Mouse (Mus musculus) adrenal gland, adult 8-10 months (tissue): ENCODE measurements around the gene Cux2. TPM values are rescaled to one million over a fixed set of nuclear protein-coding genes. Genes with fewer than 3 reads are reported as not detected.
A peak's percentile ranks its signal among the peaks of the same experiment; 100 is the strongest.

Experiments
- DNase-seq: peaks from one replicate; pipeline ENCODE4 v3.0.0; 2022
- total RNA-seq, 4 experiments: library from RNA; stranded (reverse); gene quantifications; 2 replicates each; pipeline ENCODE4 v1.2.4; 2022

Cux2 gene
- total RNA-seq, 4 experiments from 2014 or later = 25.7 to 41.7 (median 33.2) TPM

- DNase-seq = no peak
These were observed 135.9 kb downstream of the Cux2 start for GRCm38 (mm10) chr5:121913999-121914398.

DNA sequence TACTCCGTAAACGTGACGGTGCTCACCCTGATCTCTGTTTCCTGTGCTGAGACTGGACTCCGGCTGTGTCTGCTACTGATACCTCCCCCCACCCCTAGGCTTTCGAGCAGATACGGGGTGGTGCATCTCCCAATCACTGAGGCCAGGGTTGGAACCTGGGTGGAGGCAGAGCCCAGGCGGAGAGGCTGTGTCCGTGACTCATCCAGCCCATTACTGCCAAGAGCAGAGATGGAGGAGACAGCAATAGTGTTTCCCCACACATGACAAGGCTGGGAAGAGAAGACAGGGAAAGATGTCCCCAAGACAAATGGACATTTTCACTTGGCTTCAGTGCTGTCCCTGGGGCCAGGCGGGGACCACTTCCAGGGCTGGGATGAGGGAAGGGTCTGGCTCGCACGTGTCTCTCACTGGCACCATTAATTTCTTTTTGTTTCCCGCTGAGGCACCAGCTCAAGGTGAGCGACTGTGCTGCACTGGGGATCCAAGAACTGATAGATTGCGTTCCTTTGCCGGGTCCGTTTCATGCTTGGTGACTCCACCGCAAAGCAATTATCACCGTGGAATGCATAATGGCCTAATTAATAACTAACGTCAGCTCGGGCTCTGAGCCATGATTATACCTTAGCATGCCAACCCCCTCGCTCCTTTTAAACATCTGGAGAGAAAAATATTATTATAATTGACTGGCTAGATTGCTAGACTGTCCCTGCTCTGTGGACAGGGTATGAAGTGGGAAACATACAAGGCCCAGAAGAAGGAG, 140.5 kb downstream of the Cux2 start:
- DNase-seq = no peak

- no peak for DNase-seq
These were observed 144.2 kb downstream of the Cux2 start for GRCm38 (mm10) chr5:121905671-121906070.

- DNase-seq = no peak
These were observed 145.1 kb downstream of the Cux2 start for GRCm38 (mm10) chr5:121904799-121905198.

DNA sequence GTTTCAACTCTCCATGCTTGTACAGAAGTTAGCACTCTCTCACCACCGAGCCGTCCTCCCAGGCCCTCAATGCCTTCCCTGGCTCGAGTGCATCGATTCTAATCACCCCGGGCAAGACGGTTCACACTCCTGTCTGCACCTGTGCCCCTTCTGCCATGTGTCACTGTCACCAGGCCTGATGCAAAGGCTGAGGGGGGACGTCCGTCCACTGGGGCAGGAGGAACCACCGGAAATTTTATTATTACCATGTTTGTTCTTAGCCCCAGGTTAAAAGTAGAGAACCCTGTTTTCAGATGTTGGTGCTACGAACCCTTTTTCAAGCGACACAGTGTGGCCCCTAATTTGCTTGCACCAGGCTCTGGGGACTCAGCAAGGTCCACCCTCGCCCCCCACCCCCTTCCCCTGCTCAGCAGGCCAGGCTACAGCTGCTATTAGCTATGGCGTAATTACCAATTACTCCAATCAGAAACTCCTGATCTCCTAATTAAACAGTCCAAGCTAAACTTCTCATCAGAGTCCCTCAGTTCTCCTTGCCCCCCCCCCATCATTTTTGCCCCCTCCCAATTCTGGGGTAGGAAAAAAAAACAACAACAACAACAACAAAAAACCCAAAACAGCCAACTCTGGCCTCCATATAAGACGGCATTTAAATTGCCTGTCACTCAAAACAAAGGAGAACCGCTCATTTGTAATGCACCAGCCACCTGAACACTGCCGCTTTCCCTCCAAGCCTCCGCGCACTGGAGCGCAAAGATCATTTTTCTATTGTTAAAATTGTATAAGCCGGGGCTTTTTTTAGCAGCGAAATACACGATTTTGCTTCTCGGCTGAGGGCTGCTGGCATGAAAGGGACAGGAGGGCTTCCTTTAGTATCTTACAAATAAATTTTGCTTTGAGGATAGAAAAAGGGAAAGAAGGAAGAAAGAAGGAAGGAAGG, 146.8 kb downstream of the Cux2 start:
- no peak for DNase-seq

DNA sequence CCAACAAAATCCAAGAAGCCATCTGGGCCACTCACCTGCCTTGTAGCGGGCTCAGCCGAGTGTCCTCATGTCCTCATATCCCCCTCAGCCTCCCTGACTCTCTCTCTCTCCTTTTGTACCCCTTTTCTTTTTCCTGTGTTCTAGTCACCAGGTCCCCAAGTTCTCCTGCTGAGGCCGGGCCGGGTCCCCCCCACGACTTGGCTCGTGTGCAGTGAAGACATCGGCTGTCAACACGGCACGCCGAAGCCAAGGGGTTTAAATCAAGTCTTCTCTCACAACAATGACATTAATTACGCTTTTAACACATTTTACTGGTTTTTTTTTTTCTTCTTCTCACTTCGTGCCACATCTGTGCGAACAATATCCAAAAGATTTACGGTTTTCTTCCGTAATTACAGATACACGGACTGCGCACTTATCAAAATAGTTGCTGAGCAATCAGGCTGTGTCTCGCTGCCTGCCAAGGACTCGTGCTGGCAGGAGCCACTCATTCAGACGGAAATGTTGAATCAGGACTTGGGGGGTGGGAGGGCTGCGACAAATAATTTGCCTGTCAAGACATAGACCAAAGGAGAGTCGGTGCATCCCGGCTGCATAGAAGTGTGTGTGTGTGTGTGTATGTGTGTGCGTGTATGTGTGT, 154.7 kb downstream of the Cux2 start:
- DNase-seq = no peak

DNA sequence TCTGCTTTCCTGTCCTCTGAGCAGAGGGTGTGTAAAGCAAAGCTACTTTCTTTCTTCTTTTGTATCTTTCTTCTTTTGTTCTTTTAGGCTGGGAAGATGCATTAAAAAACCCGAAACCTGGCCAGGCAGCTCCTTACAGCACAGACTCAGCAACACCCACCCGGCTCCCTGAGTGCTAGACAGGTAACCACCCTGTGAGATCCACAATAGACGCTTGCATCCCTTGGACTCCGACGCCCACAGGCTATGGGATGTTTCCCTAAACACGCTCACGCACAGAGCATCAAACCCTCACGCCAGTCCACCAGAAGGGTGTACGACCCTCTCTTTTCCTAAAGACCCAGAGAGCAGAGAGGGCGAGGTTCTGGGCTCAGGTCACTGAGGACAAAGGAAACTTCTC, 155.3 kb downstream of the Cux2 start:
- DNase-seq = no peak

DNA sequence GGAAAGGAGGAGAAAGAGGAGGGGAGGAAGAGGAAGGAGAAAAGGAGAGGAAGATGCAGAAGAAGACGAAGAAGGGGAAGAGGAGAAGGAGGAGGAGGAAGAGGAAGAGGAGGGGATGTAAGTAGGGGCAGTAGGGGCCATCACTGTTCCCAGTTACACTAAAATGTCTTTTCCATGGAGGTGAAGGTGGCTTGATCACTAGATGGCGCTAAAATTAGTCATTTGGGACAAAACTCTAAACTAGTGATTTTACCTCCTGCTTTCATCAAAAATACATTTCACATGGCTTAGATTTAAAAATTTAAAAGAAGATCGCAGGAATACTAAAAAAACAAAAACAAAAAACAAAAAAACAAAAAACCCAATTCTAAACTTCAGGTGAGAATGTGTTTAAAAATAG, 156.3 kb downstream of the Cux2 start:
- DNase-seq = no peak

DNA sequence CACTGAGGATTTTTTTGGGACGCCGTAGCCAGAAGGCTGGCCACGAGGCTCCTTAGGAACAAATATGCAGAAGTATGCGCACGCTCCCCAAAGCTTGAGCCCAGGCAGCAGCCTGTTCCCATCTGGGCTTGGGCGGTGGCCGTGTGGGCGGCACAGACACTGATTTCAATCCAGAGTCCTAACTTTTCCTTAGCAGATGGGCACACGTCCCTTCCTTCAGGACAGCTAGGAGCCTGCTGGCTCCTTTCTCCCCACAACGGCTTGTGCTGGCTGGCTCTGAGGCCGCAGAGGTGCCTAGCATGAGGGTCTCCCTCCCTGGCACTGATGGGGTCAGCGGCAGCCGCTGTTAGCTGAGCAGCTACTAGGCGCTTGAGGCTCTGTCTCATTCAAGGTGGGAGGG, 157.6 kb downstream of the Cux2 start:
- no peak for DNase-seq

GRCm38 (mm10) chr5:121890925-121891324, 159.0 kb downstream of the Cux2 start:
- DNase-seq = no peak

DNA sequence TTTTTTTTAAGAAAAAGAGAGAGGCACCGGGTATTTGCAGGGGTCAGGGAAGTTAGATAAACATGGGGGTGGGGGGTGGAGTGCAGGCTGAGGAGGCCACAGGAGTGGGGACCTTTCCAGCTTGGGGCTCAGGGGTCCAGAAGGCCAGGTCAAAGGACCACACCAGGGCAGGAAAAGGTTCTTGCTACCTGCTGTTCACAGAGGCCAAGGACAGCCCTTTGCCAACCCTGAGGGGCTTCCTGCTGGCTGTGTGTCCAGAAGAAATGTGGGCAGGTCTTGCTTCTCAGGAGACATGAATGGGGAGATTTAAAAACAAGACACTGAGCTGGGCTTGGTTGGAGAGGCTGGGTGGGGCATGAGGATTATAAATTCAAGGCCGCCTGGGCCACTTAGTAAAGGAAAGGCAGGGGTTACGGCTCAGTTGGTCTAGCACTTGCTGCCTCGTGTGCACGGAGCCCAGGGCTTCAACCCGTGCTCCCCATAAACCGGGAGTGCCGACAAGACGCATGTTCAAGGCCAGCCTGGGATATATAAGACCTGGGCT, 160.0 kb downstream of the Cux2 start:
- no peak for DNase-seq

DNA sequence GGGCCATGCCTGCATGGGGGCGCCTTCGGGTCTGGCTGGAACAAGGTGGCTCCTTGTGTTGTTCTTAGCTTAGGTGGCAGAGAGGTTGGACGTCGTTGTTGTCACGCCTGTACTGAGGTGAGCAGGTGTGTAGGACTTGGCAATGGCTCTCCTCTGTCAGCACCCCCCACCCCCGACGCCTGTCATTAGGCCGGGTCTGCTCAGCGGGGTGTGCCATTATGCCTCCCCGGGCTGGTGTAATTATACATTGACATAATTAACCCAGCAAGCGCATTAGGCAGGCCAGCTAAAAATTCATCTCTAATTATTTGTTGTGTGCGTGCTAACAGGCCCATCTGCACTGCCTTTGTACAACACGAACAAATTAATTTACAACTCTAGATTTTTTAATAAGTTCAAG, 160.5 kb downstream of the Cux2 start:
- no peak for DNase-seq

GRCm38 (mm10) chr5:121883356-121883755, 166.5 kb downstream of the Cux2 start:
- no peak for DNase-seq

DNA sequence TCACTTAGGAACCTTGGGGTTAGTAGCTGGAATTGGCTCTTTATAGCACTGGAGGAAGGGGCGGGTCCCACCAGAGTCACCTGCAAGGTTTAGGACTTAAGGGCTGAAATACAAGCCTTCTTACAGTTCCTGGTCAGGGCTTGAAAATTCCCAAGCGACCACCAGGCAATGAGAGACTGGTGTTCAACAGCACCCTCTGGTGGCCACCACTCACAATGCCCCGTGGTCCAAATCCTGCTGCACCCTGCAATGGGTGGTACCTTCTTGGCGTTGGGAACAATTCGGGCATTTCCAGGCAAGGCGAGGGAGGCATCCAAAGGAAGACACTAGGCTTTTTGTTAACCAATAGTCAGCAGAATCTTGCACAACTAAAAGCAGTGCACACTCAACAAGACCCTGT, 170.7 kb downstream of the Cux2 start:
- DNase-seq = no peak

GRCm38 (mm10) chr5:121878703-121879102, 171.2 kb downstream of the Cux2 start:
- DNase-seq = no peak

GRCm38 (mm10) chr5:121876901-121877300, 173.0 kb downstream of the Cux2 start:
- no peak for DNase-seq

DNA sequence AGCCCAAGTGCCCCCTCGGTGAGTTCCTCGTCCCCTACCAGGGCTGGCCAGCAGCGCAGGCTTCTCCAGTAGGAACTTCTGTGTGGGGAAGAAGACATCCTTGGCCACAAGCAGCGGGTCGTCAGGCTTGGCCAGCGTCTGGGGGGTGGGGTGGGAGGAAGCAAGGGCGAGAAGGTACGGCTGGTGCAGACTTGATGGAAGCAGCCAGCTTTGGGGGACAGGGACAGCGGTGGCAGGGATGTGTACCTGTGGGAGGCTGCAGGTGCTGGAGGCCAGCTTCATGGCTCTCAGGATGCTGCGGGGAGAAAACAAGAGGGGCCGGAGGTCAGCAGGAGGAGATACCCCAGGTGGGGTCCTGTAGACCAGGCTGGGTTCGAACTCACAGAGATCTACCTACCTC, 174.9 kb downstream of the Cux2 start:
- no peak for DNase-seq

- peak; percentile 72 for DNase-seq
These were observed 177.7 kb downstream of the Cux2 start for GRCm38 (mm10) chr5:121872158-121872557.

DNA sequence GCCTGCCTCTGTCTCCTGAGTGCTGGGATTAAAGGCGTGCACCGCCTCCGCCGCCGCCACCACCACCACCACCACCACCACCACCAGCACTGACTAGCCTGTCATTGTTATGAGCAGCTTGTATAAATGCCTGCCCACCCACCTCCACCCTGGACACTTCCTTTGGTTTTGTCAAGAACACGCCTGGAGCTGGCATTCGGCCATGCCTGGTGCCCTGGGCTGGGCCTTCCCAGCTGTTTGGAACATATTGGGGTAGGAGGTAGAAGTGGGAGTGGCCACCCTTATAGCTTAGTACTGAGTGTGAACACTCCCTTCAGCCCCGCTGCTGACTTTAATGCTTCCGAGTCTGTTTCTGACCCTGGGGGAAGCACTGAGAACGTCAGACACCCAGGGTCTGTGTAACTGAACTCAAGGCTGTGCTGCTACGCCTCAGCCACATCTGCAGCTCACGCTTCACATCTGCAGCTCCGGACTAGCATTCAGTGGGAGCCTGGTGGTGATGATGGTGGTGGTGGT, 178.3 kb downstream of the Cux2 start:
- no peak for DNase-seq

GRCm38 (mm10) chr5:121870832-121871231, 179.1 kb downstream of the Cux2 start:
- DNase-seq = no peak

DNA sequence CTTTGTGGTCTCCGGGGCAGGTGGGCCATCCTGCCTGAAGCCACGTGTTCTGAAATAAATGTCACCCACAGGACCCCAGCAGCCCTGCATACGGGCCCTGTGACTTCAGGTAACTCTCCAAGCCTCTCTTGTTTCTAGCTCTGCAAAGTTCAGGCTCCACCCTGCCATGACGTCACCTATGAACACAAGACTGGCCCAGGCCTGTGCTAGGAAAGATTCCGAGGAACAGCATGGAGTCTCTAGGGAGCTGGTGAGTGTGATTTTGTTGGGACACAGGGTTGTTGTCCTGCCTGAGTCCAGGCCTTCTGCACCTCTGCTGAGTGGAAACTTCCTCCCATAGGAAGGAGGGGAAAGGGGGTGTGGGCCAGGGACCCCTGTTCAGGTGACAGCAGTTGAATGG, 181.9 kb downstream of the Cux2 start:
- DNase-seq = no peak

DNA sequence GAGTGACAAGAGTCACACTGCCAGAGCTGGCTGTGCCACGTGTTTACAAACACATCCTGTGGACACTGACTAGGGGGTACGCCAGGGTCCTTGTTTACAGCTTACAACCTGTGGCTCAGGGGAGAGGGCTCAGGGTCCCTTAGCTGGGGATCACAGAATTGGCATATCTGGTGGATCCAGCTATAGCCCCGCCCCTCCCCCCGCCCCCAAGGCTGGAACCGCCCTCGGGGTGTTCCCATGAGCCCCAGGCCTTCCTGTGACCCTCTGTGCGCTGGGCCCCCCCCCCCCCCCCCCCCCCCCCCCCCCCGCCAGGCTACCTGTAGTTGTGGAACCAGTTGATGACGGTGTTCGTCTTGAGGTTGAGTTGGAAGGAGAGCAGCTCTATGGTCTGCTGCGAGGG, 185.6 kb downstream of the Cux2 start:
- DNase-seq = no peak

GRCm38 (mm10) chr5:121861964-121862363, 187.9 kb downstream of the Cux2 start:
- no peak for DNase-seq
